ENCODE assay signal across 27 mouse cellular contexts in genomic region chr2:69994779-69995178, GRCm38 (mm10). TPM values are rescaled to one million over a fixed set of nuclear protein-coding genes. Genes with fewer than 3 reads are reported as not detected.
DNase-seq lines count a peak whose midpoint lies in the region; ATAC-seq and TF ChIP-seq lines count a peak whose summit lies in the region.
"Had no signal": no experiment of that assay in that cellular context is flagged by ENCODE, and none has a peak within 500 bp of the region (broad histone marks: within the 10 kb centered on the region; RNA-seq: fewer than 3 reads in every experiment).

No protein-coding gene starts in this region.

- H3K27ac ChIP-seq in liver, embryonic 16.5 days (ENCODE audit: low read length), result peak overlapping the region; percentile 35; the same call in 1 of the 2 replicates
- no peak overlapping the region for H3K27ac ChIP-seq in hindbrain, embryonic 10.5 days
- H3K27ac ChIP-seq: embryonic facial prominence, embryonic 10.5 days; forebrain, embryonic 10.5 days; layer of hippocampus, adult 2 months; midbrain, embryonic 15.5 days; stomach, embryonic 15.5 days had no signal

- H3K9me3 ChIP-seq in liver, embryonic 16.5 days (replicated peaks; ENCODE audit: control insufficient read depth, low read length), result no peaks in the 10 kb centered on the region
- no peaks in the 10 kb centered on the region for H3K9me3 ChIP-seq in hindbrain, embryonic 10.5 days
- H3K9me3 ChIP-seq: embryonic facial prominence, embryonic 10.5 days; forebrain, embryonic 10.5 days; midbrain, embryonic 15.5 days; stomach, embryonic 15.5 days had no signal

- no peak overlapping the region for H3K9ac ChIP-seq in liver, embryonic 16.5 days (ENCODE audit: low read depth, low read length)
- H3K9ac ChIP-seq: forebrain, postnatal 0 days; liver, embryonic 14.5 days; midbrain, embryonic 15.5 days; stomach, embryonic 15.5 days had no signal

- 50% methylated on average over 2 of the region's 2 CpGs for WGBS in liver, embryonic 16.5 days (ENCODE audit: insufficient replicate concordance)
- WGBS in lung, adult 2 months, result 28% methylated on average over 2 of the region's 2 CpGs
- 95% methylated on average over 2 of the region's 2 CpGs for WGBS in hindbrain, embryonic 10.5 days

- H3K36me3 ChIP-seq in liver, embryonic 16.5 days (ENCODE audit: control insufficient read depth, insufficient read depth), result peaks cover 2% of the 10 kb centered on the region; the same call in 1 of the 2 replicates
- H3K36me3 ChIP-seq in hindbrain, embryonic 10.5 days, result peaks cover 69% of the 10 kb centered on the region

- H3K4me3 ChIP-seq in liver, embryonic 16.5 days (ENCODE audit: low read depth, low read length), result no peak overlapping the region
- no peak overlapping the region for H3K4me3 ChIP-seq in lung, adult 2 months (replicated peaks; ENCODE audit: extremely low read depth, low read depth, low read length)
- H3K4me3 ChIP-seq in hindbrain, embryonic 10.5 days, result no peak overlapping the region
- H3K4me3 ChIP-seq: embryonic facial prominence, embryonic 10.5 days; forebrain, embryonic 10.5 days; layer of hippocampus, adult 2 months; midbrain, embryonic 15.5 days; myocyte; stomach, embryonic 15.5 days had no signal

- TF ChIP-seq POLR2A in lung, adult 2 months (IDR thresholded peaks at IDR 0.05; ENCODE audit: borderline replicate concordance, extremely low read depth, low read depth, low read length), result no peak

- no peaks in the 10 kb centered on the region for H3K27me3 ChIP-seq in liver, embryonic 16.5 days (ENCODE audit: control insufficient read depth, insufficient read depth, low read depth, low read length)
- H3K27me3 ChIP-seq in hindbrain, embryonic 10.5 days (ENCODE audit: insufficient read depth, poor library complexity, severe bottlenecking), result no peaks in the 10 kb centered on the region
- H3K27me3 ChIP-seq: midbrain, embryonic 15.5 days; stomach, embryonic 15.5 days had no signal

- DNase-seq in 416B (ENCODE audit: low read depth), result peak; percentile 95
- DNase-seq in CD4-positive, CD25-positive, alpha-beta regulatory T cell, adult 2 months (ENCODE audit: low read depth, low spot score), result peak; percentile 41
- DNase-seq in lung, adult 2 months, result no peak
- no peak for DNase-seq in hindbrain, embryonic 10.5 days (ENCODE audit: low spot score)
- DNase-seq: adrenal gland, postnatal 25 days; cerebellum, adult 8-10 months; forebrain, postnatal 0 days; kidney, postnatal 25 days; layer of hippocampus, postnatal 36 days; lung, postnatal 10 days; right cerebral cortex, adult 18-20 months; right cerebral cortex, postnatal 4 days; thymus, adult 18-20 months; thymus, postnatal 4 days had no signal

- peaks cover 13% of the 10 kb centered on the region for H3K4me1 ChIP-seq in liver, embryonic 16.5 days (ENCODE audit: control insufficient read depth, low read depth, low read length)
- H3K4me1 ChIP-seq in lung, adult 2 months (ENCODE audit: control insufficient read depth, insufficient read depth, low read length), result peaks cover 2% of the 10 kb centered on the region
- H3K4me1 ChIP-seq in hindbrain, embryonic 10.5 days (replicated peaks), result no peaks in the 10 kb centered on the region
- H3K4me1 ChIP-seq: embryonic facial prominence, embryonic 10.5 days; forebrain, embryonic 10.5 days; midbrain, embryonic 15.5 days; stomach, embryonic 15.5 days had no signal

- H3K4me2 ChIP-seq in liver, embryonic 16.5 days (ENCODE audit: low read depth, low read length), result no peak overlapping the region
- H3K4me2 ChIP-seq: heart, embryonic 11.5 days; midbrain, embryonic 15.5 days; stomach, embryonic 15.5 days had no signal

- TF ChIP-seq CTCF in lung, adult 2 months (IDR thresholded peaks at IDR 0.05; ENCODE audit: insufficient read depth, low read length), result no peak

- ATAC-seq in activated CD4-positive, CD25-positive, alpha-beta regulatory T cell, adult 4 months, result peak; percentile 84
- ATAC-seq in liver, embryonic 16.5 days (ENCODE audit: low read depth), result no peak
- no peak for ATAC-seq in megakaryocyte, adult 5-6 weeks (ENCODE audit: poor library complexity, severe bottlenecking)
- ATAC-seq: forebrain, postnatal 0 days; midbrain, embryonic 15.5 days had no signal

RNA-seq across cellular contexts. Expression of gene Myo3b, which starts 44.1 kb away (rescaled TPM):
- 10 to 100 TPM in 1 of 2 experiments, 1 to 10 TPM in 1; 8.3 to 12.4 TPM for polyA plus RNA-seq in activated CD4-positive, CD25-positive, alpha-beta regulatory T cell, adult 4 months (2017; shearing (Covaris generic))
- not detected in 2 replicates for polyA plus RNA-seq in liver, embryonic 16.5 days (2015; fragmentation: Nextera tagmentation; extraction: Ambion mirVana)
- total RNA-seq in megakaryocyte, adult 5-6 weeks (2015), result 0.05 TPM in 1 of 2 replicates, not detected in the other
- total RNA-seq in megakaryocyte, adult 5-6 weeks (2017), result 0.07 TPM in 1 of 2 replicates, not detected in the other
- 0.19 and 0.23 TPM in 2 replicates for polyA plus RNA-seq in lung, adult 2 months (2012; rRNA removed)
- polyA plus RNA-seq in hindbrain, embryonic 10.5 days (2016; fragmentation: Nextera tagmentation; extraction: Ambion mirVana), result not detected in 2 replicates
- total RNA-seq: adrenal gland, postnatal 25 days; gastrocnemius, postnatal 14 days had no signal
- polyA plus RNA-seq: forebrain, embryonic 10.5 days; limb, embryonic 11.5 days; liver, embryonic 14.5 days had no signal

Comparison
In these comparisons a context has a peak if more than half of its experiments do, and no peak if none do; other contexts are left out.
1. DNase-seq: peak in 416B (single experiment) and CD4-positive, CD25-positive, alpha-beta regulatory T cell, adult 2 months (single experiment); none in lung, adult 2 months (single experiment) and hindbrain, embryonic 10.5 days (single experiment).